Mouse (Mus musculus) 3134 (cell line): ENCODE measurements around the gene Hs3st6.

ENCODE experiments used
- DNase-seq: peaks from one replicate; pipeline ENCODE4 v3.0.0-alpha.2; 2011; ENCODE audit warnings: low spot score; ENCODE audit not compliant: insufficient read length; ENCODE audit errors: extremely low read depth

Hs3st6 gene

DNA sequence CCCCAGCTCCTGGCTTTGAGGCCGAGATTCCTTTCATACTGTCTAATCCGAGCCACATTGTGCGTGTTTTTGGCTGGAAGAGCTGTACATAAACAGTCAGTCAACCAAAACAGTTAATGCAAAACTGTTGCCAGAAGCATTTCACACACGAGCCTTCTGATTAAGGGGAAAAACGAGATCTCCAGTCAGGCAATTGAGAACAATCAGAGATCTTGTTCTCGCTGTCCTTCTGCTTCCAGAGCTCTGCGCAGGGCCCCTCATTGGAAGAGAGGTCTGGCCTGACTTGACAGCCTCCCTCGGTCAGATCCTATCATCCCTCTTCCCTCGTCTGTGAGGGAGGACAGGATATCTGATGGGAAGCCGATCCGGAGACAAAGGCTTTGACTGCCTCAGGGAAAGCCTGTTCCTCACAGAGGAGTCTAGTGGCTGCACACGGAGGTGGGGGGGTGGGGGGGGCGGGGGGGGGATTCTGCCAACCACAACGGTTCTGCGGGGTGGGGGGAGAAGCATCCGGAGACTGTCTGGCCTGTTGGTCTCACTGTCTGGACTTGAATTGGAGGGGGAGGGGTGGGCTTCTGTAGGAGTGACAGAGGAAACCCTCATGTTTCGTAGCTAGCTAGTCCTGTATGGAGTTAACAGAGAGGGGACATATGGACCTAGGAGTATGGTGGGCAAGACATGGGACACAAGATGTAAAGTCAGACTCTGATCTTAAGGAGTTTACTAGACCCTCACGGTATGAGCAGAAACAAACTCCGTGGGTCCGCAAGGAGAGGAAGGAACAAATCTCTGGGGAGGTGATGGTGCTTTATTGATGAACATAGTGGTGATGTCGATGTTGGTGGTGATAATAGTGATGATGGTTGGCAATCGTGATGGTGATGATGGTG lies 12.5 kb downstream of the Hs3st6 start:
- DNase-seq: no peak

DNA sequence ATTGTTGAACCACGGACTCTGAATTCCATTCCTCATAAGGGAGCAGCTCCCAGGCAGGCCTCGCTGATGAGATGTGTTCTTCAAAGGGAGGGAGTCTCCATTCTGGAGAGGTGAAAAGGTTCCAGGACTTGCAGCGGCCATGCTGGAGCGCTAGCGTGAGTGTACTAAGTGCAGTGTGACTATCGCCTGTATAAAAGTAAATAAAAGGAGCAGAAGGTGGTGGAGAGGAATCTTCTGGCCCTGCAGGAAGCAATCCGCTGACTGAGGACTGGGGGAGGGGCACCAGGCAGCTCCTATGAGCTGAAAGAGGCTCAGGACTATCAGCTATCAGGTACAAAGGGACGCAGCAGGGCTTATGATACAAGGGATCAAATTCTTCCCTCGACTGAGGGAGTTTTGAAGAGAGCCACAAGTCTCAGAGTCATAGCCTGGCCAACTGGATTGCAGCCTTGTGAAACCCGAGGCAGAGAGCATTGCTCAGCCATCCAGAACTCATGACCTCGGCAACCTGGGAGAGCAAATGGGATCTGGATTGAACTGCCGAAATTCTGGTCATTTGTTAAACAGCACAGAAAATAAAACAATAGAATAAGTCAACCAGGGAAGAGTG lies 13.6 kb downstream of the Hs3st6 start:
- no peak for DNase-seq

DNA sequence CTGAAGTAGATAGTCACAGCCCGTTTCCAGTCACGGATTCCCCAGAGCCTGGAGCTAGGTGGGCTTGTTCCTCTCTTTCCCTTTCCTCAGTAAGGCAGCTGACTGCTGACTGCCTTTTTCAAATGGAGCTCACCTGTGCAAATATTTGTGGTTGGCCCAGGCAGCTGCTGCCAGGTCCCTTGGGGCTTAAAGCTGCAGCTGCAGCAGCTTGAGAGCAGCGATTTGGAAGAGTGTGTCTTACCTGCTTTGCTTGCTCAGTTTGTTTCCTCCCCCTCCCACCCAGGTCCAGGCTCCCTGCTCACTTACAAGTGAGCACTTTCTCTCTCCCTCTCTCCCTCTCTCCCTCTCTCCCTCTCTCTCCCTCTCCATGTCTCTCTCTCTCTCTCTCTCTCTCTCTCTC lies 16.4 kb downstream of the Hs3st6 start:
- no peak for DNase-seq

DNA sequence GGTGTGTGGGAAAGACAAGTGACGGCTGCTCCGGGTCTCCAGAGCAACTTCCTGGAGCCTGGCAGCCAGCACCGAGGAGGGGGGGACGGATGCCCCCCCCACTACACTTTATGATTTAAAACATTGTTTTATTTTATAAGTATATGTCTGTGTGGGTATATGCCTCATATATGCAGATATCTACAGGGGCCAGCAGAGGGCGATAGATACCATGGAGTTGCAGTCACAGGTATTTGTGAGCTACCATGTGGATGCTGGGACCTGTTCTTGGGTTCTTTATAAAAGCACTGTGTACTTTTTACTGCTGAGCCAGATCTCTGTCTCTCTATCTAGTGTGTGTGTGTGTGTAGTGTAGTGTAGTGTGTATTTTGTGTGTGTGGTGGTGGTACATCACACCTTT lies 20.5 kb downstream of the Hs3st6 start:
- DNase-seq: no peak

DNA sequence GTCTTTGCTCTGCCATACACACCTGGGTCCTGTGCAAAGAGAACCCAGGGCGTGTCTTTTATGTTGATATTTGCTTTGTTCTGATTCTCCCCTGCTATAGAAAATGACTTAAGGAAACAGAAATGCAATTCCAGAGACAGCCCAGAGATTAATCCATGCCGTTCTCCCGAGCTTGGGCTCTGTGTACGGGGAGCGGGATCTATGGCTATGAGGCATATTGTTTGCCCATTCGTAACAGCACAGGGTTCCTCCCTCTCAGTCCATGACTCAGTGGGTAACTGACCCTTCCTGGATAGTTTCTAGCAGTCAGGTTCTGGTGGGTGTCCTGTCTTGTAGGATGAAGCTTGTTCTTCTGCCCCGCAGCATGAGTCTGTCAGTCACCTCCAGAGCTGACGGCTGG lies 22.4 kb downstream of the Hs3st6 start:
- no peak for DNase-seq

DNA sequence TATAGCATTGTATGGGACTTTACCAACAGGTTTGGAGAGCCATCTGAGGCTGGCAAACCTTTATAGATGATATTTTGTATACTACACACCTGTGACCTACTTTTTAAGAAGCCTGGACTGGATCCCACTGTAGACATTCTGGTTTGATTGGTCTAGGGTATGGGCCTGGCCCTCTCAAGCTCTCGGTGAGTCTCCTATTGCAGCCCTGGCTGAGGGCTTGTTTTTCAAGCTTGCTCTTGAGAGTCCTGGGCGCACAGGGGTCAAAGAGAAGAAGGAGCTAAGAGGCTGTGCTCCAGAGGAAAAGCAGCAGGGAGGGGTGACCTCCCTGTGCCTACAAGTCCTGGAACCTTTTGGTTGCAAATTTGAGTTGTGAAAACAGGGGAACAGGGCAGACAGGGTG lies 24.3 kb downstream of the Hs3st6 start:
- no peak for DNase-seq

DNA sequence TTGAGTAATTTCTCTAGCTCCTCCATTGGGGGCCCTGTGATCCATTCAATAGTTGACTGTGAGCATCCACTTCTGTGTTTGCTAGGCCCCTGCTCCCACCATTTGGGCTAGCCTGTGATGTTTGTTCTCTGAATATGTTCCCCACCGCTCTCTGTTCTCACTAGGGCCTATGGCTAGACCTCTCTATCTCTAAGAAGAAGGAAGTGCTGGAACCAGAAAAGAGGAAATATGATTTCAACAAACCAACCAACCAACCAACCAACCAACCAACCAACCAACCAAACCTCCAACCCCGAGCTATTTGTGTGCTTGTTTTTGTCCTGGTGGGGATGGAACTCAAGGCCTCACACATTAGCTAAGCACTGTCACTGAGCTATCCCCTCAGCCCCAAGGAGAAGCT lies 28.0 kb downstream of the Hs3st6 start:
- DNase-seq: no peak

DNA sequence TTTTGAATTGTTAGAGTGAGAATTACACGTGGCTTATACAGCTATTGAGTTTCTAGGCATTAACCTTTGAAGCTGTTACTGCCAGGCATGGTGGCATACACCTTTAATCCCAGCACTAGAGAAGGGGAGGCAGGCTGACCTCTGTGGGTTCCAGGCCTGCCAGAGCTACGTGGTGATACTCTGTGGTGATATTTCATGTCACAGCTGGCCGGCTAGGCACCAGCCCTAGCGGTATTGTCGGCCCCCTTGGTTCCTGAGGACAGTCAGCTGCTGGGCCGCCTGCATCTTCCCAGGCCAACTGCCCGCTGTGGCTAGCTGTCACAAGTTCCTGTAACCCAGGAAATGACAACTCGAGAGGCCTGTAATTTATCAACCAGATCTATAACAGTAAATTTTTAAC lies 39.4 kb downstream of the Hs3st6 start:
- DNase-seq: no peak

DNA sequence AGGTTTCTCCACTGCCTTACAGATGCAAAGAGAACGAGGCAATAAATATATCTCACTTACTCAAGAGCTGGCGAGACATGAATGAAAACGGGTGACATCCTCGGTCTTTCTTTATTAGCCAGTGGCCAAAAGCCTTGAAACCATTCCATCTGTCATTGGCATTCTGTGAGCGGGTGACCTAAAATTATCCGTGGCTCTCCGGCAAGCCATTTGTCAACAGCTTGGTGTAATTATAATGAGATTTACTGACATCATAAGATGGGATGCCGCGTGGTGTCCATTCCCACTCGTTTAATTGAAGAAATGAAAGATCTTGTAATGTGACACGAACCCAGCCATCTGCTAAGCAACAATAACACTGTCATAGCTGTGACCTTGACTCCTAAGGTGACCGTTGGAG lies 42.0 kb downstream of the Hs3st6 start:
- no peak for DNase-seq

DNA sequence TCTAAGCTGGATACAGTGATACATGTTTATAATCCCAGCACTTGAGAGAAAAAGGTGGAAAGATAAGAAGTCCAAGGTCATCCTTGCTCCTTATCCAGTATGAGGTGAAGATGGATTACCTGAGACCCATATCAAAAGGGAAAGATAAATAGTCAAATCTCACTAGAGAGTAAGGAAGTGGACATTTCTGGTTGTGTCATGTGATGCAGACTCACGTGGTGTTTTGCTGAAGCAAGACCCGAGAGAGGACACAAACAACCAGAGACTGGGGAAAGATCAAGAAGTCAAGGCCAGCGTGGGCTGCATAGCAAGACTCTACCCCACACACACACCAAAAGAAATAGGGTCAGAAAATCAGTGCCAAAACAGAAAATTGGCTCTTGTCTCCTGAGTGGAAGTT lies 44.2 kb downstream of the Hs3st6 start:
- DNase-seq: no peak

DNA sequence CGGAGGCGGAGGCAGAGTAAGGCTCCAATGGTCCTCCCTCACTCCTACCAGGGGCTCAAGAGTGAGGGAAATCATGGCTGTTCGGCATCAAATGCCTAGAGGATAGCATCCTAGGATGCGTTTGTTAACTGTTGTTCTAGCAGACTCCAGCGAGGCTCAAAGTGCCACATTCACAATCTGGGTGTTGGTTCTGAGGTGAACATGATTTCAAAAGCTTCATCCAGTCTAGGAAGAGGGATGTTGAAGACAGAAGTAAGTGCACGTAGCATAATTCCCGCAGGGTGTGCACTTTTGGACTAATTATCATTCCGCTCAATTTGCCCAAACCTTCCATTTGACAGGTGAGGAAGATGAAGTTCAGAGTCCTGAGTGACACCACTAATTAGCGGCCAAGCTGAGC lies 45.4 kb downstream of the Hs3st6 start:
- DNase-seq: no peak

DNA sequence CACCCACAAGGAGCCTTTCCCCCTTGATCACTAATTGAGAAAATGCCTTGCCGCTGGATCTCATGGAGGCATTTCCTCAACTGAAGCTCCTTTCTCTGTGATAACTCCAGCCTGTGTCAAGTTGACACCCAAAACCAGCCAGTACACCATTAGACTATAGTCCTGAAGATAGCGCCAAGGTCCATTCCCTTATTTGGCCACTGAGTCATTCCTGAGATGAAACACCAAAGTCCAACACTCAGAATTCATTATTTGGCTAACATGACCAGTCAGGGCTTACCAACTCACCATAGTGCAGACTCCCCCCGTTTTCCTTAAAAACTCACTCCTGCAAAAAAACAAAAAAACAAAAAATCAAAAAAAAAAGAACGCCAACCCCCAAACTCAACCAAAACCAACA lies 46.7 kb downstream of the Hs3st6 start:
- no peak for DNase-seq

DNA sequence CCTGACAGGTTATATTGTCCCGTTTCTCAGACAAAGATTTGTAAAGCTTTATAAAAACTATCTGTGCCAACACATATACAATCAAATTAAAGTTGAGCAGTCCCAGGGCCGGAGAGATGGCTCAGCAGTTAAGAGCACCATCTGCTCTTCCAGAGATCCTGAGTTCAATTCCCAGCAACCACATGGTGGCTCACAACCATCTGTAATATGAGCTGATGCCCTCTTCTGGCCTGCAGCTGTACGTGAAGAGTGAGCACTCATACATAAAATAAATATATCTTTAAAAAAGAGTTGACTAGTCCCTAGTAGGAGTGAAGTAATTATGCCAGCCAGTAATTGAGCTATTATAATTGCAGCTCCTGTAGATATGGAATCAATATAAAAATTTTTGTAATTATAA lies 47.7 kb downstream of the Hs3st6 start:
- no peak for DNase-seq

DNA sequence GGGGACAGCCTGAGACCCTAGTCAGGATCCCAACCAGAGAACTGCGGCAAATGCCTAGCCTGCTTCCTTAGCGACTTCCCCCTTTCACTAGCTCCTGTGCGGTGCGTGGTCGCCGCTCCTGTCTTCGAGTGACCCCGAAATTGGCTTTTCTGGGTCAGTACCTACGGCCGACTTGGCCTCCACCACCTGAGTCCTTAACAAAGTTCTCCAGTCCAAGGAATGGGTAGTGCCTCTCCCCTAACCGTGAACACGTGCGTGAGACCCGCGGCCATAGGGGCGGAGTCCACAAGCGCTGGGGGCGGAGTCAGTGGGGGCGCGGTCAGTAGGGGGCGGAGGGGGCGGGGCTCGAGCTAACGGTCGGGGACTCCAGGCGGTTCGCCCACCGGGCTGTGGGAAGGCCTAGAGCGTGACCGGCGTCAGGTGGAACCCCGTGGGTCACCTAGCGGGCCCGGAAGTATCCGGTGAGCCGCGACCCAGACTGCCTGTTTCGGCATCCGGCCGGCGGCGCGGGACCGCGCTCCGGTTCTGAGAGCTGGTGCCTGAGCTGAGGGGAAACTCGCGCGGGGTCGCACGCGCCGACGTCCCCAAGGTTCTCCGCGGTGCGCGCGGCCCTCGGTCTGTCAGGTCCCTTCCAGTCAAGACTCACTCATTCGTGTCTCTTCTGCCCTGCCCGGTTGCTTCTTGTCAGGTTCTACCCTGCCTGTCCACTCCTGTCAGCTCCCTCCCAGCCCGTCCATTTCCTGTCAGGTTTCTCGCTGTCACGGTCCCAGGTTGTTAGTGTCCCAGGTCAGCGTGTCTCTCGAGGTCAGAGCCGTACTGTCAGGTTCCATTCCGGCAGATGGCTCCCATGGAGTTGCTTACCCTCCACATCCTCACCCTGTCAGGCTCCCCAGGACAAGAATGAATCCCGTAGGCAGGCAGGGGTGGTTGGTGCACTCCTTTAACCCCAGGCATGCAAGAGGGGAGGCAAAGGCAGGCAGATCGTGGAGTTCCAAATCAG lies 51.5 kb downstream of the Hs3st6 start, which contains the start of gene Meiob:
TSS of gene Meiob (plus strand) at position 338 of the 1,000 bp plus-strand sequence.
- peak; percentile 26 for DNase-seq
